Mouse (Mus musculus) MEL (cell line): ENCODE data around the gene Rbm43. TPM values are rescaled to one million over a fixed set of nuclear protein-coding genes. Genes with fewer than 3 reads are reported as not detected.

ENCODE experiments used
- DNase-seq: peaks from one replicate; pipeline ENCODE4 v3.0.0; 2011; ENCODE audit warnings: low read depth, low spot score
- H3K27ac ChIP-seq: 2 replicates; pipeline ENCODE4 v1.5.1; 2012; ENCODE audit warnings: low read depth, mild to moderate bottlenecking, control low read depth, low read length, moderate library complexity; ENCODE audit not compliant: control insufficient read depth
- H3K27me3 ChIP-seq, 2 experiments: fragments of 150-350 bp in 1 of 2; sonication (generic) in 1 of 2; 2 replicates each; pipeline ENCODE4 v1.6.1; 2012; ENCODE audit warnings: low read length in 2 of 2, mild to moderate bottlenecking in 2 of 2, improper control_type of control experiment in 1 of 2, moderate library complexity in 1 of 2; ENCODE audit not compliant: insufficient read depth in 2 of 2, control insufficient read depth in 1 of 2
- H3K36me3 ChIP-seq, 2 experiments: 2 replicates each; pipeline ENCODE4 v1.6.1; 2012 to 2014; ENCODE audit warnings: low read length in 2 of 2, improper control_type of control experiment in 1 of 2, inconsistent platforms in 1 of 2, mild to moderate bottlenecking in 1 of 2; ENCODE audit not compliant: insufficient read depth in 2 of 2, control insufficient read depth in 1 of 2
- H3K4me1 ChIP-seq, 2 experiments: fragments of 150-350 bp in 1 of 2; sonication (generic) in 1 of 2; 2 replicates each; pipeline ENCODE4 v1.6.1; 2012; ENCODE audit warnings: low read length in 2 of 2, improper control_type of control experiment in 1 of 2, mild to moderate bottlenecking in 1 of 2; ENCODE audit not compliant: insufficient read depth in 2 of 2, control insufficient read depth in 1 of 2
- H3K4me3 ChIP-seq, 2 experiments: fragments of 150-350 bp in 1 of 2; sonication (generic) in 1 of 2; 2 replicates each; pipeline ENCODE4 v1.5.1; 2012; ENCODE audit warnings: low read depth in 2 of 2, low read length in 2 of 2, mild to moderate bottlenecking in 2 of 2, moderate library complexity in 2 of 2, control low read depth in 1 of 2, improper control_type of control experiment in 1 of 2; ENCODE audit not compliant: control insufficient read depth in 1 of 2, insufficient read depth in 1 of 2
- H3K79me2 ChIP-seq: 2 replicates; pipeline ENCODE4 v1.6.1; 2012; ENCODE audit warnings: mild to moderate bottlenecking, low read length, moderate library complexity; ENCODE audit not compliant: control insufficient read depth, poor library complexity, insufficient read depth
- H3K9ac ChIP-seq: 2 replicates; pipeline ENCODE4 v1.6.1; 2012; ENCODE audit warnings: low read depth, mild to moderate bottlenecking, control low read depth, low read length, moderate library complexity; ENCODE audit not compliant: control insufficient read depth, poor library complexity, severe bottlenecking
- H3K9me3 ChIP-seq: fragments of 150-350 bp; sonication (generic); replicated peaks from 2 replicates; pipeline ENCODE4 v1.6.1; 2012; ENCODE audit warnings: mild to moderate bottlenecking, low read length, improper control_type of control experiment, moderate library complexity; ENCODE audit not compliant: insufficient read depth
- BHLHE40 ChIP-seq: IDR thresholded peaks from 2 replicates; pipeline ENCODE4 v1.6.1; 2012; ENCODE audit warnings: low read depth, mild to moderate bottlenecking, inconsistent platforms, low read length, improper control_type of control experiment, borderline replicate concordance
- CHD1 ChIP-seq: IDR thresholded peaks from 2 replicates; pipeline ENCODE4 v1.6.1; 2012; ENCODE audit warnings: low read depth, mild to moderate bottlenecking, inconsistent platforms, low read length, improper control_type of control experiment
- CHD2 ChIP-seq: IDR thresholded peaks from 2 replicates; pipeline ENCODE4 v1.6.1; 2011; ENCODE audit warnings: low read length, improper control_type of control experiment
- CTCF ChIP-seq, 3 experiments: IDR thresholded peaks in 2 of 3; conservative IDR thresholded peaks in 1 of 3; 2 replicates each; pipeline ENCODE4 v1.5.1; 2011 to 2012; ENCODE audit warnings: low read length in 3 of 3, low read depth in 2 of 3, mild to moderate bottlenecking in 2 of 3, improper control_type of control experiment in 1 of 3, inconsistent platforms in 1 of 3, mixed read lengths in 1 of 3, moderate library complexity in 1 of 3; ENCODE audit not compliant: control insufficient read depth in 1 of 3, insufficient read depth in 1 of 3, poor library complexity in 1 of 3, severe bottlenecking in 1 of 3
- EP300 ChIP-seq, 2 experiments: IDR thresholded peaks; 2 replicates each; pipeline ENCODE4 v1.6.1; 2011; ENCODE audit warnings: improper control_type of control experiment in 2 of 2, low read length in 2 of 2, low read depth in 1 of 2, mild to moderate bottlenecking in 1 of 2
- ETS1 ChIP-seq: IDR thresholded peaks from 2 replicates; pipeline ENCODE4 v1.6.1; 2012; ENCODE audit warnings: low read depth, mild to moderate bottlenecking, inconsistent platforms, low read length, improper control_type of control experiment, moderate library complexity
- GABPA ChIP-seq: IDR thresholded peaks from 2 replicates; pipeline ENCODE4 v1.6.1; 2012; ENCODE audit warnings: low read depth, mild to moderate bottlenecking, inconsistent platforms, low read length, improper control_type of control experiment, moderate library complexity
- GATA1 ChIP-seq: IDR thresholded peaks from 2 replicates; pipeline ENCODE4 v1.6.1; 2011; ENCODE audit warnings: low read depth, low read length, improper control_type of control experiment
- HCFC1 ChIP-seq: IDR thresholded peaks from 2 replicates; pipeline ENCODE4 v1.6.1; 2012; ENCODE audit warnings: low read depth, mild to moderate bottlenecking, inconsistent platforms, low read length, improper control_type of control experiment, moderate library complexity
- JUND ChIP-seq: IDR thresholded peaks from 2 replicates; pipeline ENCODE4 v1.6.1; 2011; ENCODE audit warnings: low read depth, mild to moderate bottlenecking, improper control_type of control experiment, low read length
- KAT2A ChIP-seq: conservative IDR thresholded peaks from 2 replicates; pipeline ENCODE4 v1.6.1; 2012; ENCODE audit warnings: low read depth, low read length, improper control_type of control experiment, inconsistent platforms
- MAX ChIP-seq: IDR thresholded peaks from 2 replicates; pipeline ENCODE4 v1.6.1; 2011; ENCODE audit warnings: low read length, improper control_type of control experiment
- MAZ ChIP-seq: IDR thresholded peaks from 2 replicates; pipeline ENCODE4 v1.6.1; 2012; ENCODE audit warnings: low read depth, mild to moderate bottlenecking, inconsistent platforms, low read length, improper control_type of control experiment
- MYC ChIP-seq: IDR thresholded peaks from 2 replicates; pipeline ENCODE4 v1.6.1; 2011; ENCODE audit warnings: low read depth, mild to moderate bottlenecking, low read length, improper control_type of control experiment, moderate library complexity
- NELFE ChIP-seq: IDR thresholded peaks from 2 replicates; pipeline ENCODE4 v1.6.1; 2011; ENCODE audit warnings: low read depth, low read length, improper control_type of control experiment
- POLR2A ChIP-seq, 2 experiments: IDR thresholded peaks; 2 replicates each; pipeline ENCODE4 v1.6.1; 2011 to 2012; ENCODE audit warnings: low read length in 2 of 2, mild to moderate bottlenecking in 2 of 2, control low read depth in 1 of 2, improper control_type of control experiment in 1 of 2, low read depth in 1 of 2, moderate library complexity in 1 of 2; ENCODE audit not compliant: control insufficient read depth in 1 of 2, insufficient read depth in 1 of 2, poor library complexity in 1 of 2
- POLR2AphosphoS5 ChIP-seq: IDR thresholded peaks from 2 replicates; pipeline ENCODE4 v1.6.1; 2012; ENCODE audit warnings: low read depth, borderline replicate concordance, mild to moderate bottlenecking, inconsistent platforms, low read length, moderate library complexity, mixed read lengths
- SIN3A ChIP-seq: IDR thresholded peaks from 2 replicates; pipeline ENCODE4 v1.6.1; 2012; ENCODE audit warnings: low read length, improper control_type of control experiment, inconsistent platforms
- TAL1 ChIP-seq: IDR thresholded peaks from 2 replicates; pipeline ENCODE4 v1.6.1; 2012; ENCODE audit warnings: mild to moderate bottlenecking, inconsistent platforms, low read length, moderate library complexity, mixed read lengths
- TBP ChIP-seq: IDR thresholded peaks from 2 replicates; pipeline ENCODE4 v1.8.0; 2011; ENCODE audit warnings: low read depth, low read length, improper control_type of control experiment
- TCF12 ChIP-seq: IDR thresholded peaks from 2 replicates; pipeline ENCODE4 v1.6.1; 2014; ENCODE audit warnings: low read depth, mild to moderate bottlenecking, inconsistent platforms, low read length, improper control_type of control experiment, moderate library complexity
- USF2 ChIP-seq, 2 experiments: IDR thresholded peaks; 2 replicates each; pipeline ENCODE4 v1.6.1; 2011 to 2012; ENCODE audit warnings: improper control_type of control experiment in 2 of 2, low read length in 2 of 2, borderline replicate concordance in 1 of 2, inconsistent platforms in 1 of 2, low read depth in 1 of 2, mild to moderate bottlenecking in 1 of 2; ENCODE audit not compliant: insufficient read depth in 1 of 2
- polyA plus RNA-seq, 2 experiments: library from polyadenylated mRNA; stranded (reverse) in 1 of 2; unstranded in 1 of 2; fragments of >175 nt in 1 of 2; fragments of >200 nt in 1 of 2; gene quantifications; 2 replicates each; pipeline versions ENCODE4 v1.2.1 to v1.2.4; 2012; ENCODE audit warnings: low replicate concordance in 2 of 2, low read depth in 1 of 2; ENCODE audit not compliant: insufficient read length in 2 of 2, insufficient read depth in 1 of 2, missing spikeins in 1 of 2
- total RNA-seq: library from RNA; depleted of rRNA; stranded (reverse); fragments of 300-350 nt; gene quantifications from 2 replicates; pipeline ENCODE4 v1.2.3, GENCODE M21; 2012

Gene Rbm43
- total and polyA plus RNA-seq, 3 experiments: 37.9 to 321 (median 64.3) TPM

- peak; percentile 100 for TF ChIP-seq GATA1
- TF ChIP-seq USF2 (IDR thresholded peaks at IDR 0.05; ENCODE audit: borderline replicate concordance in 1 of 2, insufficient read depth in 1 of 2, low read depth in 1 of 2, low read length in 2 of 2): no peak
Measured at GRCm38 (mm10) chr2:51941832-51942231, 6.9 kb upstream of the Rbm43 start (continued).

GRCm38 (mm10) chr2:51938750-51939149, 3.8 kb upstream of the Rbm43 start:
- peak; percentile 55 for DNase-seq
- H3K9ac ChIP-seq: peak overlapping the region; percentile 49
- H3K9me3 ChIP-seq: no peaks in the 10 kb centered on the region
- peaks cover 0 to 62% of the 10 kb centered on the region in 2 experiments; a peak in 2 of 4 replicates for H3K36me3 ChIP-seq
- peaks cover 19% of the 10 kb centered on the region for H3K79me2 ChIP-seq
- H3K4me1 ChIP-seq: peaks cover 49 to 51% of the 10 kb centered on the region in 2 experiments
- H3K4me3 ChIP-seq: no peak overlapping the region
- no peaks in the 10 kb centered on the region for H3K27me3 ChIP-seq
- TF ChIP-seq EP300 (IDR thresholded peaks at IDR 0.05; ENCODE audit: low read depth in 1 of 2, low read length in 2 of 2) (peak; percentile 80 to 82), POLR2AphosphoS5 (no peak), ETS1 (peak; percentile 85), TAL1 (peak; percentile 36), TCF12 (peak; percentile 87), GATA1 (peak; percentile 86), SIN3A (0 out of 2 replicates have a peak, but pooled peaks have one; percentile 50), MAZ (peak; percentile 53; the same call in 1 of the 2 replicates), BHLHE40 (peak; percentile 58; the same call in 1 of the 2 replicates), TBP (no peak), NELFE (no peak), MYC (peak; percentile 45; the same call in 1 of the 2 replicates)
- peak overlapping the region; percentile 83 for H3K27ac ChIP-seq

- peak overlapping the region; percentile 97 for H3K27ac ChIP-seq
- no peaks in the 10 kb centered on the region for H3K9me3 ChIP-seq
- TF ChIP-seq GATA1 (no peak), SIN3A (peak; percentile 63), KAT2A (0 out of 2 replicates have a peak, but pooled peaks have one; percentile 22), HCFC1 (peak; percentile 69), CHD1 (no peak), GABPA (no peak), JUND (no peak), CTCF (IDR thresholded peaks at IDR 0.05 in 2 of 3, conservative IDR thresholded peaks at IDR 0.05 in 1 of 3; ENCODE audit: control insufficient read depth in 1 of 3, insufficient read depth in 1 of 3, low read depth in 2 of 3, low read length in 3 of 3, poor library complexity in 1 of 3, severe bottlenecking in 1 of 3) (peak; percentile 31 to 60 (median 54); a peak in 5 of 6 replicates), MAX (no peak), POLR2AphosphoS5 (no peak), TBP (peak; percentile 70; the same call in 1 of the 2 replicates), MAZ (no peak), CHD2 (no peak), ETS1 (peak; percentile 13; the same call in 1 of the 2 replicates), TCF12 (peak; percentile 30; the same call in 1 of the 2 replicates), POLR2A (IDR thresholded peaks at IDR 0.05; ENCODE audit: control insufficient read depth in 1 of 2, insufficient read depth in 1 of 2, low read depth in 1 of 2, low read length in 2 of 2, poor library complexity in 1 of 2) (peak in 1 of 2 experiments; percentile 57; a peak in 2 of 4 replicates)
- no peaks in the 10 kb centered on the region for H3K27me3 ChIP-seq
- peak overlapping the region; percentile 13 to 40 for H3K4me3 ChIP-seq
- H3K9ac ChIP-seq: peak overlapping the region; percentile 27
- H3K79me2 ChIP-seq: peaks cover 29% of the 10 kb centered on the region
- peaks cover 4 to 61% of the 10 kb centered on the region in 2 experiments for H3K36me3 ChIP-seq
- H3K4me1 ChIP-seq: peaks cover 45 to 54% of the 10 kb centered on the region in 2 experiments
- peak; percentile 89 for DNase-seq
Measured at GRCm38 (mm10) chr2:51937004-51937403, 2.0 kb upstream of the Rbm43 start.
